Mouse (Mus musculus): ENCODE results near the gene Unc80. TPM values are rescaled to one million over a fixed set of nuclear protein-coding genes. Genes with fewer than 3 reads are reported as not detected.

Gene Unc80
- polyA plus RNA-seq, 1 experiment from 2014 or later, result 0.31 TPM

GRCm38 (mm10) chr1:66457747-66458146, 10.4 kb upstream of the Unc80 start:
- no peaks in the 10 kb centered on the region for H3K9me3 ChIP-seq (replicated peaks; ENCODE audit: control insufficient read depth, low read length)
- no peaks in the 10 kb centered on the region for H3K4me1 ChIP-seq (ENCODE audit: control insufficient read depth, insufficient read depth, low read length)
- H3K4me2 ChIP-seq (ENCODE audit: low read depth, low read length), result no peak overlapping the region
- WGBS, result 74% methylated on average over 3 of the region's 3 CpGs
- ATAC-seq (replicated peaks; ENCODE audit: insufficient number of reproducible peaks, low FRiP score, low TSS enrichment, low read depth), result no peak
- no peak for DNase-seq (ENCODE audit: low spot score)
- H3K36me3 ChIP-seq (replicated peaks; ENCODE audit: control insufficient read depth, insufficient read depth, low read depth, low read length), result no peaks in the 10 kb centered on the region
- no peak overlapping the region for H3K9ac ChIP-seq (replicated peaks; ENCODE audit: low read length)
- H3K4me3 ChIP-seq (ENCODE audit: low read depth, low read length), result no peak overlapping the region
- no peak overlapping the region for H3K27ac ChIP-seq (replicated peaks; ENCODE audit: low read depth, low read length)
- H3K27me3 ChIP-seq (ENCODE audit: control insufficient read depth, insufficient read depth, low read length), result no peaks in the 10 kb centered on the region

DNA sequence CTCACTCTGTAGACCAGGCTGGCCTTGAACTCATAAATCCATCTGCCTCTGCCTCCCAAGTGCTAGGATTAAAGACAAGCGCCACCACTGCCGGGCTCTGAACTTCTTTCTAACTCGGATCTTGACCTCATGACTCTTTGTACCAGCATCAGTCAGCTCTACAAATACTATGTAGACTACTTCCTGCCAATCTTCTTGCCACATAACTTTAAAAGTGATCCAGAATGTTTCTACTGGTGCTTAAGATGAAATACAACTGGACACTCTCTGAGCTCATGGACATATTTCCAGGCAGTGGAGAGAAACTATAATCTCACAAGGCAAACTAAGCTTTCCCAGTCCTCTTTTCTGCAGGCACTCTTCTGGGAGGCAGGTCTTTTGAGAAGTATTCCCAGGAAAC, 8.8 kb upstream of the Unc80 start:
- ATAC-seq (replicated peaks; ENCODE audit: insufficient number of reproducible peaks, low FRiP score, low TSS enrichment, low read depth), result no peak

DNA sequence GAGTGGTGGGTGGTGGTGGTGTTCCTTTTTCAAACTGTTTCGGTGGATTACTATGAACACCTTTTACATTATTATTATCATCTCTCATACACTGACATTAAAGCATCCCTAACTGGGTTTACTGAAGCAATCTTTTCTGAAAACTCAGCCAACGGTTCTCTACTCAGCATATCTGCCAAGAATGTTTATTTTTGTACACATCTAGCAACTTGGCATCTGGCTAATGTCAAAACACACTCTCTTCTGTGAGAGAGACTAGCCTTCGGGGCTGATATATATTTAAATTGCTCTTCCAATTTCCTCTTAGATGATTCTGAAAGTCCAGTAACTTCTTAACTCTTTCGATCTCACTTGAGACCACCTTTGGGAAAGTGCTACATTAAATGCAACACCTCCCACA, 7.3 kb upstream of the Unc80 start:
- ATAC-seq (replicated peaks; ENCODE audit: insufficient number of reproducible peaks, low FRiP score, low TSS enrichment, low read depth), result no peak

More for the DNA sequence above, 8.8 kb upstream of the Unc80 start:
- no peaks in the 10 kb centered on the region for H3K9me3 ChIP-seq (replicated peaks; ENCODE audit: control insufficient read depth, low read length)
- H3K4me1 ChIP-seq (ENCODE audit: control insufficient read depth, insufficient read depth, low read length), result no peaks in the 10 kb centered on the region
- 67% methylated on average over 3 of the region's 3 CpGs for WGBS
- no peak for DNase-seq (ENCODE audit: low spot score)
- H3K27me3 ChIP-seq (ENCODE audit: control insufficient read depth, insufficient read depth, low read length), result no peaks in the 10 kb centered on the region
- no peak overlapping the region for H3K4me2 ChIP-seq (ENCODE audit: low read depth, low read length)
- H3K36me3 ChIP-seq (replicated peaks; ENCODE audit: control insufficient read depth, insufficient read depth, low read depth, low read length), result no peaks in the 10 kb centered on the region
- no peak overlapping the region for H3K9ac ChIP-seq (replicated peaks; ENCODE audit: low read length)
- H3K4me3 ChIP-seq (ENCODE audit: low read depth, low read length), result no peak overlapping the region
- no peak overlapping the region for H3K27ac ChIP-seq (replicated peaks; ENCODE audit: low read depth, low read length)

GRCm38 (mm10) chr1:66468704-66469020, 495 bp downstream of the Unc80 start:
- Histone ChIP-seq H3K9ac (replicated peaks; ENCODE audit: low read length) (peak overlapping the region; percentile 37), H3K36me3 (replicated peaks; ENCODE audit: control insufficient read depth, insufficient read depth, low read depth, low read length) (no peaks in the 10 kb centered on the region), H3K27me3 (ENCODE audit: control insufficient read depth, insufficient read depth, low read length) (no peaks in the 10 kb centered on the region; the same call in 1 of the 2 replicates), H3K4me3 (ENCODE audit: low read depth, low read length) (peak overlapping the region; percentile 56), H3K4me2 (ENCODE audit: low read depth, low read length) (peak overlapping the region; percentile 93), H3K27ac (replicated peaks; ENCODE audit: low read depth, low read length) (no peak overlapping the region), H3K9me3 (replicated peaks; ENCODE audit: control insufficient read depth, low read length) (no peaks in the 10 kb centered on the region), H3K4me1 (ENCODE audit: control insufficient read depth, insufficient read depth, low read length) (no peaks in the 10 kb centered on the region)
- DNase-seq (ENCODE audit: low spot score) (no peak), ATAC-seq (replicated peaks; ENCODE audit: insufficient number of reproducible peaks, low FRiP score, low TSS enrichment, low read depth) (no peak)
- 15% methylated on average over 3 of the region's 3 CpGs for WGBS

More for the DNA sequence above, 7.3 kb upstream of the Unc80 start:
- no peak overlapping the region for H3K27ac ChIP-seq (replicated peaks; ENCODE audit: low read depth, low read length)
- H3K9me3 ChIP-seq (replicated peaks; ENCODE audit: control insufficient read depth, low read length), result no peaks in the 10 kb centered on the region
- no peaks in the 10 kb centered on the region for H3K4me1 ChIP-seq (ENCODE audit: control insufficient read depth, insufficient read depth, low read length)
- WGBS, result 79% methylated on average over 4 of the region's 4 CpGs
- no peak overlapping the region for H3K4me3 ChIP-seq (ENCODE audit: low read depth, low read length)
- H3K4me2 ChIP-seq (ENCODE audit: low read depth, low read length), result no peak overlapping the region
- no peak for DNase-seq (ENCODE audit: low spot score)
- H3K27me3 ChIP-seq (ENCODE audit: control insufficient read depth, insufficient read depth, low read length), result no peaks in the 10 kb centered on the region
- no peaks in the 10 kb centered on the region for H3K36me3 ChIP-seq (replicated peaks; ENCODE audit: control insufficient read depth, insufficient read depth, low read depth, low read length)
- H3K9ac ChIP-seq (replicated peaks; ENCODE audit: low read length), result no peak overlapping the region

DNA sequence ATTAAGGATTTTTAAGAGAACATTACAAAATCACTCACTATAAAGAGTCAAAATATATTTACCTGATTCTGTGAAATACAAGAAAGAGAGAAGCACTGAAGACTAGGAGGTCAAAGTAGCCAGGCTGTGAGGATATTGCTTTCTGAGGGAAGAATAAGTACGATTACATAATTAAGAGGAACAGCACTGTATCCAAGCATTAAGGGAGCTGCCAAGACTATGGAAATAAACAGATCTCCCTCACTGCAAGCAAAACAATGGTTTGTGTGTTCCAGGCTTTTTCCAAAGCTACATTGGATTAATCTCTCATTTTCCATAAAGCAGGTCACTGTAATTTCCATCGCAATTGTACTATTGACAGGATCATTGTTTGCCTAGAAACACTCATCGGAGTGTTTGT, 14.6 kb downstream of the Unc80 start:
- Histone ChIP-seq H3K9ac (replicated peaks; ENCODE audit: low read length) (no peak overlapping the region), H3K27me3 (ENCODE audit: control insufficient read depth, insufficient read depth, low read length) (no peaks in the 10 kb centered on the region), H3K4me1 (ENCODE audit: control insufficient read depth, insufficient read depth, low read length) (no peaks in the 10 kb centered on the region), H3K36me3 (replicated peaks; ENCODE audit: control insufficient read depth, insufficient read depth, low read depth, low read length) (no peaks in the 10 kb centered on the region), H3K27ac (replicated peaks; ENCODE audit: low read depth, low read length) (no peak overlapping the region), H3K4me2 (ENCODE audit: low read depth, low read length) (no peak overlapping the region), H3K4me3 (ENCODE audit: low read depth, low read length) (no peak overlapping the region), H3K9me3 (replicated peaks; ENCODE audit: control insufficient read depth, low read length) (no peaks in the 10 kb centered on the region)
- 83% methylated on average over 3 of the region's 3 CpGs for WGBS
- DNase-seq (ENCODE audit: low spot score) (no peak), ATAC-seq (replicated peaks; ENCODE audit: insufficient number of reproducible peaks, low FRiP score, low TSS enrichment, low read depth) (no peak)

- Histone ChIP-seq H3K36me3 (replicated peaks; ENCODE audit: control insufficient read depth, insufficient read depth, low read depth, low read length) (no peaks in the 10 kb centered on the region), H3K27ac (replicated peaks; ENCODE audit: low read depth, low read length) (no peak overlapping the region)
- 76% methylated on average over 6 of the region's 6 CpGs for WGBS
These were observed 24.9 kb downstream of the Unc80 start for GRCm38 (mm10) chr1:66493064-66493463.

GRCm38 (mm10) chr1:66495310-66496012, 27.3 kb downstream of the Unc80 start:
- no peak overlapping the region for H3K4me3 ChIP-seq (ENCODE audit: low read depth, low read length)
- no peaks in the 10 kb centered on the region for H3K4me1 ChIP-seq (ENCODE audit: control insufficient read depth, insufficient read depth, low read length)
- WGBS, result 71% methylated on average over 3 of the region's 3 CpGs
- no peaks in the 10 kb centered on the region for H3K27me3 ChIP-seq (ENCODE audit: control insufficient read depth, insufficient read depth, low read length)
- H3K9me3 ChIP-seq (replicated peaks; ENCODE audit: control insufficient read depth, low read length), result no peaks in the 10 kb centered on the region
- no peak overlapping the region for H3K4me2 ChIP-seq (ENCODE audit: low read depth, low read length)
- ATAC-seq (replicated peaks; ENCODE audit: insufficient number of reproducible peaks, low FRiP score, low TSS enrichment, low read depth), result 0 out of 2 replicates have a peak, but pooled peaks have one; percentile 23
- no peak overlapping the region for H3K9ac ChIP-seq (replicated peaks; ENCODE audit: low read length)
- DNase-seq (ENCODE audit: low spot score), result no peak
- no peaks in the 10 kb centered on the region for H3K36me3 ChIP-seq (replicated peaks; ENCODE audit: control insufficient read depth, insufficient read depth, low read depth, low read length)
- no peak overlapping the region for H3K27ac ChIP-seq (replicated peaks; ENCODE audit: low read depth, low read length)

More at GRCm38 (mm10) chr1:66493064-66493463, 24.9 kb downstream of the Unc80 start:
- Histone ChIP-seq H3K4me2 (ENCODE audit: low read depth, low read length) (no peak overlapping the region), H3K4me1 (ENCODE audit: control insufficient read depth, insufficient read depth, low read length) (no peaks in the 10 kb centered on the region), H3K4me3 (ENCODE audit: low read depth, low read length) (no peak overlapping the region), H3K9ac (replicated peaks; ENCODE audit: low read length) (no peak overlapping the region), H3K27me3 (ENCODE audit: control insufficient read depth, insufficient read depth, low read length) (no peaks in the 10 kb centered on the region), H3K9me3 (replicated peaks; ENCODE audit: control insufficient read depth, low read length) (no peaks in the 10 kb centered on the region)
- DNase-seq (ENCODE audit: low spot score), result no peak
- no peak for ATAC-seq (replicated peaks; ENCODE audit: insufficient number of reproducible peaks, low FRiP score, low TSS enrichment, low read depth)

- H3K9me3 ChIP-seq (replicated peaks; ENCODE audit: control insufficient read depth, low read length), result no peaks in the 10 kb centered on the region
- no peak overlapping the region for H3K27ac ChIP-seq (replicated peaks; ENCODE audit: low read depth, low read length)
- H3K4me1 ChIP-seq (ENCODE audit: control insufficient read depth, insufficient read depth, low read length), result no peaks in the 10 kb centered on the region
- H3K36me3 ChIP-seq (replicated peaks; ENCODE audit: control insufficient read depth, insufficient read depth, low read depth, low read length), result no peaks in the 10 kb centered on the region
- H3K4me2 ChIP-seq (ENCODE audit: low read depth, low read length), result no peak overlapping the region
- H3K27me3 ChIP-seq (ENCODE audit: control insufficient read depth, insufficient read depth, low read length), result no peaks in the 10 kb centered on the region
- DNase-seq (ENCODE audit: low spot score) (no peak), ATAC-seq (replicated peaks; ENCODE audit: insufficient number of reproducible peaks, low FRiP score, low TSS enrichment, low read depth) (no peak)
- H3K9ac ChIP-seq (replicated peaks; ENCODE audit: low read length), result no peak overlapping the region
- H3K4me3 ChIP-seq (ENCODE audit: low read depth, low read length), result no peak overlapping the region
- WGBS, result 89% methylated on average over 3 of the region's 3 CpGs
These were observed 82.6 kb downstream of the Unc80 start for GRCm38 (mm10) chr1:66550812-66551211.

Data from embryonic facial prominence, embryonic 11.5 days (tissue).